Mouse (Mus musculus): ENCODE results near the gene Polg. TPM values are rescaled to one million over a fixed set of nuclear protein-coding genes. Genes with fewer than 3 reads are reported as not detected.

Gene Polg
- polyA plus RNA-seq, 1 experiment from 2014 or later: 22.0 TPM

DNA sequence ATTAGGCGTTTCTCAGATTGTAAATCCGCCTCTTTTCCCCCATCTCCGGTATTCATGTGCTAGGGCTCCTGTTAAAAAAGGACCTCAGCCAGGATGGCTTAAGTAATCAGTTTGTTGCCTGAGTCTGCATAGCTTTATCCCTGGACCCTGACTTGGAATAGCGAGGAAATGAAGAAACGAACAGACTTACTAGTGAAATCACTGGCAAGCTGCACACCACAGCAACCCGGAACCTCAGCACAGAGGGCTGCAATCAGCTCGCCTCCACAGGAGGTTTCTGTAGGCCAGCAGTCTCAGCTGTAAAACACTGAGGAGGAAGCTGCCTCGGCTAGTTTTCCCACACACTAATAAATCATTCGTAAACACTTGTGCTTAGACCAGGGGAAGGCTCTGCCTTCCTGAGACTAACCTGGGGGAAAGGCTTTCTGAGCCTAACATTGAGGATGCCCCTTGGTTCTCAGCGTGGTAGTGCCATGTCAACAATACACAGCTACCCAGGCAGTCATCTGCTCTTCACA is 68.7 kb downstream of the Polg start:
- Histone ChIP-seq H3K9ac (replicated peaks) (no peak overlapping the region), H3K27me3 (no peaks in the 10 kb centered on the region), H3K4me2 (replicated peaks) (no peak overlapping the region), H3K4me3 (replicated peaks) (no peak overlapping the region), H3K27ac (no peak overlapping the region), H3K4me1 (replicated peaks) (peaks cover 6% of the 10 kb centered on the region), H3K9me3 (no peaks in the 10 kb centered on the region), H3K36me3 (no peaks in the 10 kb centered on the region)
- no peak for ATAC-seq
- 88% methylated on average over 10 of the region's 10 CpGs for WGBS

Small RNA genes lying within 50 kb of the gene (microRNA-seq; reads per million reads assigned to microRNA genes)
- 422 reads per million, percentile 68 among the genes with 10 or more reads in this experiment for gene Mir9-3

Other genes with a start within 250 kb of the Polg start
- gene Abhd2, start 193.2 kb downstream of the Polg start, polyA plus RNA-seq (2015; fragmentation: Nextera tagmentation; extraction: Ambion mirVana): 16.4 and 16.5 TPM in 2 replicates
- gene Rlbp1, start 79.3 kb downstream of the Polg start, polyA plus RNA-seq (2015; fragmentation: Nextera tagmentation; extraction: Ambion mirVana): 6.3 and 7.5 TPM in 2 replicates
- 4.9 and 5.3 TPM in 2 replicates for gene Fanci, start 74.4 kb downstream of the Polg start, polyA plus RNA-seq (2015; fragmentation: Nextera tagmentation; extraction: Ambion mirVana)
- gene Rhcg, start 151.3 kb upstream of the Polg start, polyA plus RNA-seq (2015; fragmentation: Nextera tagmentation; extraction: Ambion mirVana): 2.1 and 2.5 TPM in 2 replicates
- 3.4 and 4.9 TPM in 2 replicates for gene Ticrr, start 193.8 kb upstream of the Polg start, polyA plus RNA-seq (2015; fragmentation: Nextera tagmentation; extraction: Ambion mirVana)
- gene Kif7, start 249.4 kb upstream of the Polg start, polyA plus RNA-seq (2015; fragmentation: Nextera tagmentation; extraction: Ambion mirVana): 2.2 and 3.0 TPM in 2 replicates